Mouse (Mus musculus): Measurements from ENCODE around the gene Txlnb. TPM values are rescaled to one million over a fixed set of nuclear protein-coding genes. Genes with fewer than 3 reads are reported as not detected.
"Not testable (repeated sequence)": the region's sequence is repeated elsewhere in the genome, so short reads cannot be mapped to it uniquely, and the experiment has no call there.

The Txlnb gene
- polyA plus RNA-seq, 1 experiment from 2014 or later, result 1.8 TPM

DNA sequence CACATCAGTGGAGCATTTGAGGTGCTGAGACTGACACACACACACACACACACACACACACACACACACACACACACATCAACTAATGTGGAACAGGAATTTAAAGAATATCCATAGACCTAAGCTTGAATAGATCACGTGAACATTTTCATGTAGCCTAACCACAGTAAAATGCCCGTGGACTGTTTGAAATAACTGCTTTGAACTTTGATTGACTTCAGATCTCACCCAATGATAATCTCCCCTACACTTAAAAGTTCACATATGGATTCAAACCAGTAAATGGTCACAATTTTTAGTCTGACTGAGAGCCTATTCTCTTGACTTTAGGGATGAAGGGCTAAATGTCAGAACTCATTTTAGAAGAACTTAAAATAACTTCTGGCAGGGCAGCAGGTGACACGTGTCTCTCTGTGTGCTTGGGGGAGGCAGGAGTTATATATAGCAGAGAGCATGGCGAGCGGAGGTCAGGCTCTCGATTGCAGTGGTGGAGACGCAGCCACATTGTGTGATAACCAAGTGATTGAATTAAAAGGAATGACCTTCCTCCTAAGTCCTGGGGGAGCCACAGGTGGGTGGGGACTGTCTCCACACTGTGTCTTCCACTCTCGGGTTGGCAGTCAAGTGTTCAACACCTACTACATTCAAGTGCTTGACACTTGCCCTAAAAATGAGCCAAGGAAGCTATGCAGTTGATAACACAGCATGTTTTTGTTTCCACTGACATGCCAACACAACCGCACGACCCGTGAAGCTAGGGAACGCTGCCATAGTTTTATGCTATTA lies 1.0 kb downstream of the Txlnb start:
- DNase-seq (ENCODE audit: low spot score) (peak; percentile 48), ATAC-seq (replicated peaks; ENCODE audit: insufficient number of reproducible peaks, low FRiP score, low TSS enrichment, low read depth) (peak; percentile 57)
- Histone ChIP-seq H3K36me3 (replicated peaks; ENCODE audit: control insufficient read depth, insufficient read depth, low read depth, low read length) (no peaks in the 10 kb centered on the region), H3K27ac (replicated peaks; ENCODE audit: low read depth, low read length) (no peak overlapping the region), H3K9me3 (replicated peaks; ENCODE audit: control insufficient read depth, low read length) (no peaks in the 10 kb centered on the region), H3K27me3 (ENCODE audit: control insufficient read depth, insufficient read depth, low read length) (no peaks in the 10 kb centered on the region), H3K9ac (replicated peaks; ENCODE audit: low read length) (no peak overlapping the region), H3K4me1 (ENCODE audit: control insufficient read depth, insufficient read depth, low read length) (no peaks in the 10 kb centered on the region), H3K4me2 (ENCODE audit: low read depth, low read length) (no peak overlapping the region), H3K4me3 (ENCODE audit: low read depth, low read length) (no peak overlapping the region)
- 54% methylated on average over 12 of the region's 12 CpGs for WGBS

- no peaks in the 10 kb centered on the region for H3K27me3 ChIP-seq (ENCODE audit: control insufficient read depth, insufficient read depth, low read length)
- H3K9me3 ChIP-seq (replicated peaks; ENCODE audit: control insufficient read depth, low read length), result no peaks in the 10 kb centered on the region
- no peaks in the 10 kb centered on the region for H3K36me3 ChIP-seq (replicated peaks; ENCODE audit: control insufficient read depth, insufficient read depth, low read depth, low read length)
- H3K4me3 ChIP-seq (ENCODE audit: low read depth, low read length), result no peak overlapping the region
- no peak overlapping the region for H3K27ac ChIP-seq (replicated peaks; ENCODE audit: low read depth, low read length)
- no peak overlapping the region for H3K4me2 ChIP-seq (ENCODE audit: low read depth, low read length)
- no peak overlapping the region for H3K9ac ChIP-seq (replicated peaks; ENCODE audit: low read length)
- no peaks in the 10 kb centered on the region for H3K4me1 ChIP-seq (ENCODE audit: control insufficient read depth, insufficient read depth, low read length)
- 89% methylated on average over 3 of the region's 3 CpGs for WGBS
- ATAC-seq (replicated peaks; ENCODE audit: insufficient number of reproducible peaks, low FRiP score, low TSS enrichment, low read depth), result no peak
- DNase-seq (ENCODE audit: low spot score), result no peak
These were observed 1.7 kb downstream of the Txlnb start for GRCm38 (mm10) chr10:17797681-17798080.

- 78% methylated on average over 2 of the region's 2 CpGs for WGBS
- ATAC-seq (replicated peaks; ENCODE audit: insufficient number of reproducible peaks, low FRiP score, low TSS enrichment, low read depth) (no peak), DNase-seq (ENCODE audit: low spot score) (no peak)
These were observed 5.8 kb downstream of the Txlnb start for GRCm38 (mm10) chr10:17801788-17802187.

DNA sequence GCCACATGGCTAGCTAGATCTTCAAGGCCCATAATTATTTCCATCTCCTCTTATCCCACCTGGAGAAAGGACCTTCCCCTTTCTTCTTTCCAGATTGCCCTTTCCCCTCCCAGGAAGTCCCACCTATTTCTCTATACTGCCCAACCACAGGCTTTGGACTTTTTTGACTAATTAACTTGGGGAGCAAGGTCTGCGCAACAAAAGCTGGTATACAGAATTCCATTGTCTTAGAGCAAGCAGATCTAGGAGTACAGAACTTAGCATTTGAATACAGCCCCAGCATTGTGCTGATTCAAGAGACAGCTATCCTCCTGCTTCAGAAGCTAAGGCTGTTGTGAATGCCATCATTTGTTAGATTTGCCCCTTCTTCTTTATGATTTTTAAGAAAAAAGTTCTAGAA lies 12.5 kb downstream of the Txlnb start:
- no peak for DNase-seq (ENCODE audit: low spot score)
- no peak overlapping the region for H3K4me2 ChIP-seq (ENCODE audit: low read depth, low read length)
- H3K9me3 ChIP-seq (replicated peaks; ENCODE audit: control insufficient read depth, low read length), result no peaks in the 10 kb centered on the region
- no peak overlapping the region for H3K4me3 ChIP-seq (ENCODE audit: low read depth, low read length)
- WGBS, result 88% methylated on average over 1 of the region's 1 CpGs
- H3K9ac ChIP-seq (replicated peaks; ENCODE audit: low read length), result no peak overlapping the region
- ATAC-seq (replicated peaks; ENCODE audit: insufficient number of reproducible peaks, low FRiP score, low TSS enrichment, low read depth), result no peak
- no peaks in the 10 kb centered on the region for H3K36me3 ChIP-seq (replicated peaks; ENCODE audit: control insufficient read depth, insufficient read depth, low read depth, low read length)
- no peaks in the 10 kb centered on the region for H3K4me1 ChIP-seq (ENCODE audit: control insufficient read depth, insufficient read depth, low read length)
- H3K27ac ChIP-seq (replicated peaks; ENCODE audit: low read depth, low read length), result no peak overlapping the region
- H3K27me3 ChIP-seq (ENCODE audit: control insufficient read depth, insufficient read depth, low read length), result no peaks in the 10 kb centered on the region

More at GRCm38 (mm10) chr10:17801788-17802187, 5.8 kb downstream of the Txlnb start:
- Histone ChIP-seq H3K9me3 (replicated peaks; ENCODE audit: control insufficient read depth, low read length) (no peaks in the 10 kb centered on the region), H3K4me2 (ENCODE audit: low read depth, low read length) (no peak overlapping the region), H3K9ac (replicated peaks; ENCODE audit: low read length) (no peak overlapping the region), H3K36me3 (replicated peaks; ENCODE audit: control insufficient read depth, insufficient read depth, low read depth, low read length) (no peaks in the 10 kb centered on the region), H3K4me1 (ENCODE audit: control insufficient read depth, insufficient read depth, low read length) (no peaks in the 10 kb centered on the region), H3K27me3 (ENCODE audit: control insufficient read depth, insufficient read depth, low read length) (no peaks in the 10 kb centered on the region), H3K27ac (replicated peaks; ENCODE audit: low read depth, low read length) (no peak overlapping the region), H3K4me3 (ENCODE audit: low read depth, low read length) (no peak overlapping the region)

DNA sequence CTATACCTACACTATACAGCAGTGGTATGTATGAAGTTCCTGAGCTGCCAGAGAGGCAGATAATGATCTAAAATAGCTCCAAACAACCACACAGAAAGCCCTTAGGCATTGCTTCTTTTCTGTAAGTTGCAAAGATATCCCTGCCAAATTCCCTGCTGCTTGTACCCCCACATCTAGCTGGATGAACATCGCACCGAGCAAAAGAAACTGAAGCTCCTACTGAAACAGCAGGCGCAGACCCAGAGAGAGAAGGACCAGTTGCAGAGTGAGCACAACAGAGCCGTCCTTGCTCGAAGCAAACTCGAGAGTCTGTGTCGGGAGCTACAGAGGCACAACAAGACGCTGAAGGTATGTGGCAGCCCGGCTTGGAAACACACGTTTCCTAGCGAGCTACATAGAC lies 19.0 kb downstream of the Txlnb start:
- H3K4me2 ChIP-seq (ENCODE audit: low read depth, low read length), result no peak overlapping the region
- ATAC-seq (replicated peaks; ENCODE audit: insufficient number of reproducible peaks, low FRiP score, low TSS enrichment, low read depth) (no peak), DNase-seq (ENCODE audit: low spot score) (no peak)
- H3K27me3 ChIP-seq (ENCODE audit: control insufficient read depth, insufficient read depth, low read length), result no peaks in the 10 kb centered on the region
- no peaks in the 10 kb centered on the region for H3K4me1 ChIP-seq (ENCODE audit: control insufficient read depth, insufficient read depth, low read length)
- H3K27ac ChIP-seq (replicated peaks; ENCODE audit: low read depth, low read length), result no peak overlapping the region
- no peaks in the 10 kb centered on the region for H3K36me3 ChIP-seq (replicated peaks; ENCODE audit: control insufficient read depth, insufficient read depth, low read depth, low read length)
- no peaks in the 10 kb centered on the region for H3K9me3 ChIP-seq (replicated peaks; ENCODE audit: control insufficient read depth, low read length)
- H3K9ac ChIP-seq (replicated peaks; ENCODE audit: low read length), result no peak overlapping the region
- H3K4me3 ChIP-seq (ENCODE audit: low read depth, low read length), result no peak overlapping the region
- 80% methylated on average over 11 of the region's 11 CpGs for WGBS

DNA sequence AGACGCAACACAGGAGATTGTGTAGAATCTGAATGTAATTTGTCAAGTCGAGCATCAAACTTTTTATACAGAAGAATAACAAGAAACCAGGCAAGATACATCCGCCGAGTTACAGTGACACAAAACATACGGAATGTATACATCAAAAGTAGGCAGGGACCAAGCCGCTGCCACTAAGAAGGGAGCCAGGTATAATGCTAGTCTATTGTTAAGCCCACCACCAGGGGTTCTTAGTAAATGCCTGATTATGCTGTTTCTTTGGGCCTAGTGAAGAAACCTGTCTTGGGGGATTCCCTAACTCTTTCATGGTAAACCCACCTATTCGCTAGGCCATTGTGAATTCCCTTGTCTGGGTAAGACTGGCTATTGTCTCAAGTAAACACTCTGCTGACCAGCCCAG lies 24.4 kb downstream of the Txlnb start:
- not testable (repeated sequence) for DNase-seq (ENCODE audit: low spot score); H3K27ac ChIP-seq (replicated peaks; ENCODE audit: low read depth, low read length); H3K9ac ChIP-seq (replicated peaks; ENCODE audit: low read length); H3K9me3 ChIP-seq (replicated peaks; ENCODE audit: control insufficient read depth, low read length); H3K4me2 ChIP-seq (ENCODE audit: low read depth, low read length); H3K27me3 ChIP-seq (ENCODE audit: control insufficient read depth, insufficient read depth, low read length); H3K4me3 ChIP-seq (ENCODE audit: low read depth, low read length); ATAC-seq (replicated peaks; ENCODE audit: insufficient number of reproducible peaks, low FRiP score, low TSS enrichment, low read depth); H3K4me1 ChIP-seq (ENCODE audit: control insufficient read depth, insufficient read depth, low read length); H3K36me3 ChIP-seq (replicated peaks; ENCODE audit: control insufficient read depth, insufficient read depth, low read depth, low read length)
- WGBS, result 88% methylated on average over 7 of the region's 7 CpGs

DNA sequence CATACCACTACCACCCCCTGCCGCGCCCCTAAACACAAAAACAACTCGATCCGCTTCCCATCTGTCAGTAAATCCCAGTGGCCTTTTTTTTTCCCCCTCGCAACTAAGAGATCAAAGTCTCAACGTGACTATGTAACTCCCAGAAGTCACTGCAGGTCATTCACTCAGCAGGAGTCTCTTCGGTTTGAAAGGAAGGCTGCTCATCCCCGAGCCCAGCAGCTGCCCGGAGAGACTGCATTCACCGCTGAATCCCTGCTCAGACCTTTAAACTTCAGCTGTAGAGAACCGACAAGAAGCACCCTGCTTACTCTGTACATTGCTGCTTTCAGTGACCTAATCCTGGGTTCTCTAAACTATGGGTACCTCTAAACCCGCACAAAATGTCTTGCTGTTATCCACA lies 31.4 kb downstream of the Txlnb start:
- Histone ChIP-seq H3K9me3 (replicated peaks; ENCODE audit: control insufficient read depth, low read length) (no peaks in the 10 kb centered on the region), H3K27ac (replicated peaks; ENCODE audit: low read depth, low read length) (no peak overlapping the region), H3K4me1 (ENCODE audit: control insufficient read depth, insufficient read depth, low read length) (no peaks in the 10 kb centered on the region), H3K4me2 (ENCODE audit: low read depth, low read length) (peak overlapping the region; percentile 14; the same call in 1 of the 2 replicates), H3K27me3 (ENCODE audit: control insufficient read depth, insufficient read depth, low read length) (no peaks in the 10 kb centered on the region), H3K4me3 (ENCODE audit: low read depth, low read length) (no peak overlapping the region), H3K36me3 (replicated peaks; ENCODE audit: control insufficient read depth, insufficient read depth, low read depth, low read length) (no peaks in the 10 kb centered on the region), H3K9ac (replicated peaks; ENCODE audit: low read length) (no peak overlapping the region; the same call in 1 of the 2 replicates)
- peak; percentile 40 for DNase-seq (ENCODE audit: low spot score)
- WGBS, result 2% methylated on average over 12 of the region's 12 CpGs
- no peak for ATAC-seq (replicated peaks; ENCODE audit: insufficient number of reproducible peaks, low FRiP score, low TSS enrichment, low read depth)

- H3K9me3 ChIP-seq (replicated peaks; ENCODE audit: control insufficient read depth, low read length), result no peaks in the 10 kb centered on the region
- no peak overlapping the region for H3K4me3 ChIP-seq (ENCODE audit: low read depth, low read length)
- no peak for ATAC-seq (replicated peaks; ENCODE audit: insufficient number of reproducible peaks, low FRiP score, low TSS enrichment, low read depth)
- no peak overlapping the region for H3K9ac ChIP-seq (replicated peaks; ENCODE audit: low read length)
- no peaks in the 10 kb centered on the region for H3K27me3 ChIP-seq (ENCODE audit: control insufficient read depth, insufficient read depth, low read length)
- H3K27ac ChIP-seq (replicated peaks; ENCODE audit: low read depth, low read length), result no peak overlapping the region
- H3K4me2 ChIP-seq (ENCODE audit: low read depth, low read length), result no peak overlapping the region
- H3K36me3 ChIP-seq (replicated peaks; ENCODE audit: control insufficient read depth, insufficient read depth, low read depth, low read length), result no peaks in the 10 kb centered on the region
- no peak for DNase-seq (ENCODE audit: low spot score)
- no peaks in the 10 kb centered on the region for H3K4me1 ChIP-seq (ENCODE audit: control insufficient read depth, insufficient read depth, low read length)
- 92% methylated on average over 4 of the region's 4 CpGs for WGBS
These were observed 33.2 kb downstream of the Txlnb start for GRCm38 (mm10) chr10:17829205-17829604.
